In genomic region chr17:88600492-88601026, GRCm38 (mm10) we compare ENCODE assay signal across 32 mouse cellular contexts. TPM values are rescaled to one million over a fixed set of nuclear protein-coding genes. Genes with fewer than 3 reads are reported as not detected.
DNase-seq lines count a peak whose midpoint lies in the region; ATAC-seq lines count a peak whose summit lies in the region.
"Had no signal": no experiment of that assay in that cellular context is flagged by ENCODE, and none has a peak within 500 bp of the region (broad histone marks: within the 10 kb centered on the region; RNA-seq: fewer than 3 reads in every experiment).

No protein-coding gene starts in this region.

- peak overlapping the region; percentile 44; the same call in 1 of the 2 replicates for H3K27ac ChIP-seq in embryonic facial prominence, embryonic 15.5 days (replicated peaks)
- H3K27ac ChIP-seq in embryonic facial prominence, embryonic 10.5 days (replicated peaks), result no peak overlapping the region
- no peak overlapping the region for H3K27ac ChIP-seq in midbrain, embryonic 13.5 days
- H3K27ac ChIP-seq: forebrain, embryonic 12.5 days; heart, embryonic 15.5 days; hindbrain, embryonic 14.5 days; kidney, postnatal 0 days; layer of hippocampus, adult 2 months; left cerebral cortex, adult 2 months; limb, embryonic 12.5 days; liver, embryonic 15.5 days; midbrain, embryonic 12.5 days; neural tube, embryonic 13.5 days; stomach, postnatal 0 days had no signal

- no peak for DNase-seq in embryonic facial prominence, embryonic 10.5 days (ENCODE audit: low spot score)
- DNase-seq in heart, adult 8-10 months (ENCODE audit: low spot score), result peak; percentile 52
- no peak for DNase-seq in heart, postnatal 4 days
- peak; percentile 24 to 36 for DNase-seq in kidney, postnatal 36 days
- DNase-seq in kidney, adult 18-20 months, result no peak
- no peak for DNase-seq in Muller cell, postnatal 12 days (ENCODE audit: inconsistent ontology term)
- DNase-seq: adrenal gland, adult 8-10 months; cerebellum, adult 8-10 months; embryo, embryonic 11 days; gastrocnemius, postnatal 14 days; right cerebral cortex, postnatal 4 days; thymus, adult 2 months; thymus, postnatal 36 days had no signal

- H3K27me3 ChIP-seq in embryonic facial prominence, embryonic 15.5 days, result no peaks in the 10 kb centered on the region
- H3K27me3 ChIP-seq in embryonic facial prominence, embryonic 10.5 days (replicated peaks; ENCODE audit: low read depth, poor library complexity, severe bottlenecking), result no peaks in the 10 kb centered on the region
- H3K27me3 ChIP-seq in midbrain, embryonic 13.5 days, result no peaks in the 10 kb centered on the region
- H3K27me3 ChIP-seq: CH12.LX; embryonic facial prominence, embryonic 13.5 days; forebrain, embryonic 12.5 days; heart, embryonic 15.5 days; limb, embryonic 12.5 days; neural tube, embryonic 13.5 days had no signal

- peaks cover 32% of the 10 kb centered on the region for H3K4me1 ChIP-seq in embryonic facial prominence, embryonic 15.5 days
- H3K4me1 ChIP-seq in embryonic facial prominence, embryonic 10.5 days, result peaks cover 39% of the 10 kb centered on the region
- peaks cover 25% of the 10 kb centered on the region; the same call in 1 of the 2 replicates for H3K4me1 ChIP-seq in midbrain, embryonic 13.5 days (replicated peaks)

- ATAC-seq in embryonic facial prominence, embryonic 15.5 days (ENCODE audit: insufficient number of reproducible peaks, low FRiP score, low TSS enrichment, low read depth), result no peak
- no peak for ATAC-seq in midbrain, embryonic 13.5 days
- ATAC-seq: intestine, postnatal 0 days had no signal

- 0 out of 2 replicates have a peak, but pooled peaks cover 4% of the 10 kb centered on the region for H3K36me3 ChIP-seq in embryonic facial prominence, embryonic 15.5 days
- peaks cover 5% of the 10 kb centered on the region for H3K36me3 ChIP-seq in embryonic facial prominence, embryonic 10.5 days (replicated peaks)
- no peaks in the 10 kb centered on the region for H3K36me3 ChIP-seq in midbrain, embryonic 13.5 days
- H3K36me3 ChIP-seq: forebrain, embryonic 12.5 days; heart, embryonic 15.5 days; liver, embryonic 15.5 days; midbrain, embryonic 12.5 days; neural tube, embryonic 13.5 days had no signal

- no peak overlapping the region for H3K9ac ChIP-seq in embryonic facial prominence, embryonic 15.5 days
- H3K9ac ChIP-seq in midbrain, embryonic 13.5 days (replicated peaks), result no peak overlapping the region
- H3K9ac ChIP-seq: forebrain, embryonic 12.5 days; heart, embryonic 15.5 days; hindbrain, embryonic 14.5 days; limb, embryonic 12.5 days; liver, embryonic 15.5 days; midbrain, embryonic 12.5 days; neural tube, embryonic 13.5 days had no signal

- no peak overlapping the region for H3K4me2 ChIP-seq in embryonic facial prominence, embryonic 15.5 days (replicated peaks)
- H3K4me2 ChIP-seq in midbrain, embryonic 13.5 days (replicated peaks), result no peak overlapping the region
- H3K4me2 ChIP-seq: forebrain, embryonic 12.5 days; heart, embryonic 15.5 days; hindbrain, embryonic 14.5 days; limb, embryonic 12.5 days; liver, embryonic 15.5 days; midbrain, embryonic 12.5 days had no signal

- H3K9me3 ChIP-seq in embryonic facial prominence, embryonic 15.5 days (replicated peaks), result no peaks in the 10 kb centered on the region
- H3K9me3 ChIP-seq in embryonic facial prominence, embryonic 10.5 days, result no peaks in the 10 kb centered on the region
- no peaks in the 10 kb centered on the region for H3K9me3 ChIP-seq in midbrain, embryonic 13.5 days
- H3K9me3 ChIP-seq: embryonic facial prominence, embryonic 13.5 days; forebrain, embryonic 12.5 days; heart, embryonic 15.5 days; limb, embryonic 12.5 days; liver, embryonic 15.5 days; megakaryocyte, embryonic 14.5 days; midbrain, embryonic 12.5 days; neural tube, embryonic 13.5 days had no signal

- WGBS in embryonic facial prominence, embryonic 15.5 days, result 63% methylated on average over 8 of the region's 8 CpGs
- WGBS in embryonic facial prominence, embryonic 10.5 days, result 82% methylated on average over 8 of the region's 8 CpGs
- WGBS in midbrain, embryonic 13.5 days, result 89% methylated on average over 8 of the region's 8 CpGs

- no peak overlapping the region for H3K4me3 ChIP-seq in embryonic facial prominence, embryonic 15.5 days (replicated peaks)
- H3K4me3 ChIP-seq in embryonic facial prominence, embryonic 10.5 days, result no peak overlapping the region
- no peak overlapping the region for H3K4me3 ChIP-seq in midbrain, embryonic 13.5 days (replicated peaks)
- H3K4me3 ChIP-seq: erythroblast, embryonic 14.5 days; forebrain, embryonic 12.5 days; heart, embryonic 15.5 days; layer of hippocampus, adult 2 months; left cerebral cortex, adult 2 months; limb, embryonic 12.5 days; liver, embryonic 15.5 days; megakaryocyte, embryonic 14.5 days; midbrain, embryonic 12.5 days; neural tube, embryonic 13.5 days had no signal

RNA-seq across cellular contexts. Expression of gene Ston1, which starts 3.1 kb away (rescaled TPM):
- polyA plus RNA-seq in embryonic facial prominence, embryonic 15.5 days (2015; fragmentation: Nextera tagmentation; extraction: Ambion mirVana), result 5.9 and 7.7 TPM in 2 replicates
- polyA plus RNA-seq in embryonic facial prominence, embryonic 10.5 days (2016; fragmentation: Nextera tagmentation; extraction: Ambion mirVana), result 2.0 and 2.3 TPM in 2 replicates
- 10 to 100 TPM; 15.0 to 20.7 (median 18.0) TPM for total RNA-seq in heart, adult 8-10 months (2022)
- 10 to 100 TPM; 25.3 to 28.7 TPM for total RNA-seq in heart, postnatal 4 days (2021)
- 0.89 and 1.7 TPM in 2 replicates for polyA plus RNA-seq in midbrain, embryonic 13.5 days (2015; fragmentation: Nextera tagmentation; extraction: Ambion mirVana)
- total RNA-seq: hematopoietic stem cell, adult 5-6 weeks had no signal
- polyA plus RNA-seq: erythroblast, embryonic 14.5 days had no signal

Comparison
In these comparisons a context has a peak if more than half of its experiments do, and no peak if none do; other contexts are left out.
1. DNase-seq: peak in heart, adult 8-10 months (single experiment) and kidney, postnatal 36 days (2 of 2); none in embryonic facial prominence, embryonic 10.5 days (single experiment), heart, postnatal 4 days (single experiment), kidney, adult 18-20 months (single experiment) and Muller cell, postnatal 12 days (single experiment).